Mouse (Mus musculus) liver, embryonic 13.5 days (tissue): Measurements from ENCODE around the gene 9530068E07Rik. TPM values are rescaled to one million over a fixed set of nuclear protein-coding genes. Genes with fewer than 3 reads are reported as not detected.
"Not testable (repeated sequence)": the region's sequence is repeated elsewhere in the genome, so short reads cannot be mapped to it uniquely, and the experiment has no call there.

Experiments used
- ATAC-seq: fragments of 200-750 bp; cut with Nextera tagmentation; 2 replicates; pipeline ENCODE4 v1.8.0; 2017; ENCODE audit warnings: low read depth, mild to moderate bottlenecking, moderate number of reproducible peaks, moderate library complexity
- DNase-seq: peaks from one replicate; pipeline ENCODE4 v3.0.0; 2022
- H3K27ac ChIP-seq: fragments of 300-500 bp; sonication (generic); 2 replicates; pipeline ENCODE4 v1.5.1; 2015; ENCODE audit warnings: moderate library complexity, mild to moderate bottlenecking, inconsistent platforms
- H3K27me3 ChIP-seq: fragments of 300-500 bp; sonication (generic); 2 replicates; pipeline ENCODE4 v1.6.1; 2015; ENCODE audit warnings: mild to moderate bottlenecking, inconsistent platforms
- H3K36me3 ChIP-seq: fragments of 300-500 bp; sonication (generic); 2 replicates; pipeline ENCODE4 v1.6.1; 2015; ENCODE audit warnings: mild to moderate bottlenecking, inconsistent platforms
- H3K4me1 ChIP-seq: fragments of 300-500 bp; sonication (generic); replicated peaks from 2 replicates; pipeline ENCODE4 v1.6.1; 2015; ENCODE audit warnings: inconsistent platforms
- H3K4me2 ChIP-seq: fragments of 300-500 bp; sonication (generic); 2 replicates; pipeline ENCODE4 v1.6.1; 2015; ENCODE audit warnings: inconsistent platforms, mild to moderate bottlenecking, moderate library complexity
- H3K4me3 ChIP-seq: fragments of 300-500 bp; sonication (generic); replicated peaks from 2 replicates; pipeline ENCODE4 v1.5.1; 2015; ENCODE audit warnings: mild to moderate bottlenecking, inconsistent platforms
- H3K9ac ChIP-seq: fragments of 300-500 bp; sonication (generic); 2 replicates; pipeline ENCODE4 v1.6.1; 2015; ENCODE audit warnings: mild to moderate bottlenecking, inconsistent platforms
- H3K9me3 ChIP-seq: fragments of 300-500 bp; sonication (generic); replicated peaks from 2 replicates; pipeline ENCODE4 v1.6.1; 2016; ENCODE audit warnings: inconsistent platforms
- WGBS: fragments of 180-500 bp; shearing (Covaris S2); methylation state at CpG from one replicate; pipeline ENCODE4 v1.1.7; 2015; ENCODE audit not compliant: insufficient replicate concordance; 5-methylcytosine and 5-hydroxymethylcytosine counted together
- polyA plus RNA-seq: library from polyadenylated mRNA; unstranded; fragments of >200 nt; fragmentation: Nextera tagmentation; extraction: Ambion mirVana; gene quantifications from 2 replicates; pipeline ENCODE4 v1.2.1, GENCODE M21; 2015

9530068E07Rik gene
- polyA plus RNA-seq, 1 experiment from 2014 or later: 53.6 TPM

DNA sequence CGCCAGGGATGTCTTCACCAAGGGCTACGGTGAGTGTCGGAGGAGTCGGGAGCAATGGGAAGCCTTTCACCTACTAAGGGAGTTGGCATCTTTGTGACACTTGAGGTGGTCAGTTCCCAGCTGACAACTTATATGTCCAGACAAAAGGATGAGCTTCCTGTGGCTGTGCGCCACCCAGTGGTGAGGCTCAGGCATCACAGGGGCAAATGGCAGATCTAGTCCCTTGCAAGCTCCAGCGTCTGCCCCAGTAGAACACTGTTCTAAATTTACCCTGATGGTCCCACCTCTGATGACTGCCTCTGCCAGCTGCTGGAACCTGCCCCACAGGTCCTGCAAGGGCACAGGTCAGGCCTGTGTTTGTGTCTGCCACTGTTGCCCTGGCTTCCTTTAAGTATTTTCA is 21.9 kb upstream of the 9530068E07Rik start:
- Histone ChIP-seq H3K4me1 (peaks cover 40% of the 10 kb centered on the region), H3K27ac (no peak overlapping the region), H3K9ac (no peak overlapping the region), H3K27me3 (no peaks in the 10 kb centered on the region), H3K4me3 (no peak overlapping the region), H3K36me3 (peaks cover 45% of the 10 kb centered on the region), H3K9me3 (no peaks in the 10 kb centered on the region), H3K4me2 (no peak overlapping the region)
- peak; percentile 58 for DNase-seq
- 58% methylated on average over 6 of the region's 6 CpGs for WGBS
- ATAC-seq: peak; percentile 35

DNA sequence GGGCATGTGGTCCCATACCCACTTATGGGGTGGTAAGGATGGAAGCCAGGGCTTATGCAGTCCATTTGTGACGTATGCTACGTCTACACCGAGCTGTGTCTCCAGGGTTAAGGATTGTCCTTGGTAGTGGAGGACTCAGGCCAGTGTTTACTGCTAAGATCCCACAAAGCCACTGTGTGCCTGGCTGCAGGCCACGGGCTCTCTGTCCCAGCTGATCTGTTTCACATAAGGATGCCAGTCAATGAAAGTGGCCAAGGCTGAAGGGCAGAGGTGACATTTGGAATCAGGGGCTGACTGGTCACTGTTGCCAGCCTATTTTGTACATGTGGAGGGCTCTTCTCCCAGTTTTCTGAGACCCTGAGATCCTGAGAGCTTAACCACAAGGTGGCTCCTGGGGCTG is 18.6 kb upstream of the 9530068E07Rik start:
- 70% methylated on average over 4 of the region's 4 CpGs for WGBS
- Histone ChIP-seq H3K9me3 (no peaks in the 10 kb centered on the region), H3K27me3 (no peaks in the 10 kb centered on the region), H3K4me1 (peaks cover 11% of the 10 kb centered on the region), H3K27ac (no peak overlapping the region), H3K36me3 (peaks cover 70% of the 10 kb centered on the region), H3K4me3 (no peak overlapping the region), H3K9ac (no peak overlapping the region), H3K4me2 (no peak overlapping the region)
- ATAC-seq (no peak), DNase-seq (no peak)

DNA sequence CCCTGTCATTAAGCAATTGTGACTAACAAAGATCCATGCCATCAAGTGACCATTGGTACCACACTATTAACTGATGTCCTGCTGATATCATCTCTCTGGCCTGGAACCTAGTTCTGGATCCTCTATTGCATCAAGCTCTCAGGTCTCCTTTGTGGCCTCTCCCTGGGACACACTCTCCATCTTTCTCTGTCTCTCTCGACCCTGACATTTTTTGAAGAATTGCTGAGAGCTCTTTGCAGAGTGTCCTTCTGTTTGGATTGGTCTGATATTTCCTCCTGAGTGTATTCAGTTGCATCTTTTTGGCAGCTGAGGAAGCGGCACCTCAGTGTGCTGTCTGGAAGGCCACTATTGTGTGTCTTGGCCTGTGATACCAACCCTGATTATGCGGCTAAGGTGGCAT is 17.0 kb upstream of the 9530068E07Rik start:
- no peaks in the 10 kb centered on the region for H3K4me1 ChIP-seq
- no peak overlapping the region for H3K9ac ChIP-seq
- no peaks in the 10 kb centered on the region for H3K27me3 ChIP-seq
- DNase-seq: no peak
- no peak overlapping the region for H3K27ac ChIP-seq
- no peak overlapping the region for H3K4me2 ChIP-seq
- peaks cover 83% of the 10 kb centered on the region for H3K36me3 ChIP-seq
- no peak overlapping the region for H3K4me3 ChIP-seq
- ATAC-seq: no peak
- WGBS: 80% methylated on average over 3 of the region's 3 CpGs
- no peaks in the 10 kb centered on the region for H3K9me3 ChIP-seq

DNA sequence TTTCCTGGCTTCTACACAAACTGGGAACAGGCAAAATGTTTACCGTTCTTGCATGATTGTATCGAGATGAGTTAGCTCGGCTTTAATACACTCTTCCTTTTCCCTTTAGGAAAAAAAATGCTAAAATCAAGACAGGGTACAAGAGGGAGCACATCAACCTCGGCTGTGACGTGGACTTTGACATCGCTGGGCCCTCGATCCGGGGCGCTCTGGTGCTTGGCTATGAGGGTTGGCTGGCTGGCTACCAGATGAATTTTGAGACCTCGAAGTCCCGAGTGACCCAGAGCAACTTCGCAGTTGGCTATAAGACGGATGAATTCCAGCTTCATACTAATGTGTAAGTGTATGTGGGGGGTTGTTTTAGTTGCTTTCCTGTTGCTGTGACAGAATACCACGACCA is 12.5 kb upstream of the 9530068E07Rik start:
- Histone ChIP-seq H3K4me3 (no peak overlapping the region), H3K27ac (no peak overlapping the region), H3K9ac (no peak overlapping the region), H3K4me1 (no peaks in the 10 kb centered on the region), H3K4me2 (no peak overlapping the region), H3K9me3 (no peaks in the 10 kb centered on the region), H3K36me3 (peaks cover 88% of the 10 kb centered on the region), H3K27me3 (no peaks in the 10 kb centered on the region)
- ATAC-seq (no peak), DNase-seq (no peak)
- 85% methylated on average over 14 of the region's 14 CpGs for WGBS

GRCm38 (mm10) chr11:52384667-52385066 is 11.6 kb upstream of the 9530068E07Rik start:
- no peak overlapping the region for H3K4me3 ChIP-seq
- no peaks in the 10 kb centered on the region for H3K27me3 ChIP-seq
- H3K4me1 ChIP-seq: no peaks in the 10 kb centered on the region
- H3K9me3 ChIP-seq: no peaks in the 10 kb centered on the region
- peaks cover 88% of the 10 kb centered on the region for H3K36me3 ChIP-seq
- no peak overlapping the region for H3K9ac ChIP-seq
- H3K4me2 ChIP-seq: no peak overlapping the region
- WGBS: 50% methylated on average over 3 of the region's 3 CpGs
- H3K27ac ChIP-seq: no peak overlapping the region
- ATAC-seq (no peak), DNase-seq (no peak)

GRCm38 (mm10) chr11:52386892-52387291 is 9.3 kb upstream of the 9530068E07Rik start:
- H3K4me1 ChIP-seq: no peaks in the 10 kb centered on the region
- WGBS: 83% methylated on average over 3 of the region's 3 CpGs
- H3K9me3 ChIP-seq: no peaks in the 10 kb centered on the region
- no peak overlapping the region for H3K27ac ChIP-seq
- DNase-seq: no peak
- ATAC-seq: no peak
- H3K27me3 ChIP-seq: no peaks in the 10 kb centered on the region
- peaks cover 83% of the 10 kb centered on the region for H3K36me3 ChIP-seq
- H3K9ac ChIP-seq: no peak overlapping the region
- no peak overlapping the region for H3K4me3 ChIP-seq
- H3K4me2 ChIP-seq: no peak overlapping the region

DNA sequence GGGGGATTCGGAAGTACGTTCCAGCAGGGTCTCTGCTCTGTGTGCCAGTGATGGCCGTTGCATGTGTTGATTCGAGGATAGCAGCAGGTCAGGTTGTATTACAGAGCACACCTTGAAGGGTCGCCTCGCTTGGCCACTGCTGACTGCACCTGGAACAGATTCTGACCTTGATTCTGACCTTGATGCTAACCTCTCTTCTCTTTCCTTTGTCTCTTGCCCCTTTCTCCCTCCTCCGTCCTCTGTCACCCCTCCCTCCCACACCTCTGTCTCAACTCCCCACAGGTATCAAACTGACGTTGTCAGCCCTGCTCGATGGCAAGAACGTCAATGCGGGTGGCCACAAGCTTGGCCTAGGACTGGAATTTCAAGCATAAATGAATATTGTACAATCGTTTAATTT is 8.1 kb upstream of the 9530068E07Rik start:
- peaks cover 2% of the 10 kb centered on the region for H3K4me1 ChIP-seq
- H3K4me2 ChIP-seq: no peak overlapping the region
- H3K27ac ChIP-seq: no peak overlapping the region
- H3K9me3 ChIP-seq: no peaks in the 10 kb centered on the region
- WGBS: 86% methylated on average over 12 of the region's 12 CpGs
- H3K9ac ChIP-seq: no peak overlapping the region
- no peak overlapping the region for H3K4me3 ChIP-seq
- DNase-seq: no peak
- peaks cover 74% of the 10 kb centered on the region for H3K36me3 ChIP-seq
- no peaks in the 10 kb centered on the region for H3K27me3 ChIP-seq
- no peak for ATAC-seq

DNA sequence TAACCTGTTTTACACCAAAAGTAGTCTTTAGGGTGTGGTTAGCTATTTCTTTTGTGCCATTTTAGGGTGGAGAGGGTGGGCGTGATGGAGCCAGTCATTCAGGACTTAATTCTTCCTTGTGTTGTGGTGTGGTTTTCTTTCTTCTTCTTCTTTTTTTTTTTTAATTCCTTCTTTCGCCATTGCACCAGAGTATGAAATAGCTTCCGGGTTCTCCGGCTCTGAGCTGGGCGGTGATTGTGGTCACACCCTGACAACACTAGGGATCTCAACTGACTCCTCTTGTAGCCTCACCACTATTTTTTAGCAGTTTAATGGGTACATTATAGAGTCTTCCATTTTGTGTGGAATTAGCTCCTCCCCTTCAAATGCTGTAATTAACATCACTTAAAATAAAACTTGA is 7.2 kb upstream of the 9530068E07Rik start:
- H3K9me3 ChIP-seq, H3K4me1 ChIP-seq, H3K27me3 ChIP-seq, ATAC-seq, H3K4me2 ChIP-seq, H3K4me3 ChIP-seq, DNase-seq, H3K9ac ChIP-seq, H3K27ac ChIP-seq: not testable (repeated sequence)
- H3K36me3 ChIP-seq: peaks cover 67% of the 10 kb centered on the region
- WGBS: 77% methylated on average over 5 of the region's 5 CpGs

GRCm38 (mm10) chr11:52389933-52390332 is 6.3 kb upstream of the 9530068E07Rik start:
- WGBS: 87% methylated on average over 7 of the region's 7 CpGs
- H3K4me2 ChIP-seq: no peak overlapping the region
- H3K4me3 ChIP-seq: no peak overlapping the region
- H3K27me3 ChIP-seq: no peaks in the 10 kb centered on the region
- H3K9ac ChIP-seq: no peak overlapping the region
- peaks cover 58% of the 10 kb centered on the region for H3K36me3 ChIP-seq
- H3K27ac ChIP-seq: no peak overlapping the region
- H3K4me1 ChIP-seq: peaks cover 7% of the 10 kb centered on the region
- ATAC-seq (no peak), DNase-seq (no peak)
- H3K9me3 ChIP-seq: no peaks in the 10 kb centered on the region

DNA sequence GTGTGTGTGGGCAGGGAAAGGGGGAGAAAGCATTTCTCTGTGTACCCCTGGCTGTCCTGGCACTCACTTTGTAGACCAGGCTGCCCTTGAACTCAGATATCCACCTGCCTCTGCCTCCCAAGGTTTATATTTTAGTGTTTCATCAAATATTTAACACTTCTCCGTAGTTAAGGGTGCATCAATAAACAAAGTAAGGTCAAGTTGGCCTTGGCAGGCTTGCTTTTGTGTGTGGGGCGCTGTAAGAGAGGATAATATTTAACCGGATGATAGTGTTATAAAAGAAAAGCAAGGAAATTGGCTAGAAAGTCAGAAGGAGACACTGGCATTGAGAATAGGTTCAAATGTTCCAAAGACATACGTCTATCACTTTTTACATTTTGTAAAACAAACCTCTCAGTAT is 1.7 kb upstream of the 9530068E07Rik start:
- peaks cover 21% of the 10 kb centered on the region for H3K36me3 ChIP-seq
- DNase-seq (no peak), ATAC-seq (no peak)
- WGBS: 63% methylated on average over 4 of the region's 4 CpGs
- H3K9ac ChIP-seq: no peak overlapping the region
- no peaks in the 10 kb centered on the region for H3K9me3 ChIP-seq
- H3K4me3 ChIP-seq: no peak overlapping the region
- no peak overlapping the region for H3K27ac ChIP-seq
- peaks cover 37% of the 10 kb centered on the region for H3K4me1 ChIP-seq
- H3K4me2 ChIP-seq: no peak overlapping the region
- H3K27me3 ChIP-seq: no peaks in the 10 kb centered on the region

DNA sequence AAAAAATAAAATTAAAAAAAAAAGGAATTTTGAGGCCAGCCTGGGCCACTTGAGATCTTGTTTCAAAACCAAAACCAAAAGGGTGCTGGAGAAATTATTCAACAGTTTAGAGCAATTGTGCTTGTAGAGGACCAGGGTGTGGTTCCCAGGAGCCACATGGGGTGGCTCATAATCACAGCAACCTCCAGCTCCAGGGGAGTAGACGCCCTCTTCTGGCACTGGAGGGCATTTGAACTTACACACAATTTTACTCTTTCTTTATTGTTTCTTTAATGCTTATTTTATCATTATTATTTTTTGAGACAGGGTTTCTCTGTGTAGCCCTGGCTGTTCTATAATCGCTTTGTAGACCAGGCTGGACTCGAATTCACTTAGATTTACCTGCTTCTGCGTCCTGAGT is 885 bp upstream of the 9530068E07Rik start:
- 20% methylated on average over 4 of the region's 4 CpGs for WGBS
- H3K4me3 ChIP-seq: peak overlapping the region; percentile 75

GRCm38 (mm10) chr11:52396597-52397188 is 465 bp downstream of the 9530068E07Rik start:
- DNase-seq (no peak), ATAC-seq (peak; percentile 75)
- no peaks in the 10 kb centered on the region for H3K9me3 ChIP-seq
- H3K4me2 ChIP-seq: peak overlapping the region; percentile 77
- under 1% methylated on average over 33 of the region's 33 CpGs for WGBS
- peak overlapping the region; percentile 92 for H3K9ac ChIP-seq
- H3K4me3 ChIP-seq: peak overlapping the region; percentile 75
- peak overlapping the region; percentile 88 for H3K27ac ChIP-seq
- peaks cover 50% of the 10 kb centered on the region for H3K4me1 ChIP-seq
- no peaks in the 10 kb centered on the region for H3K27me3 ChIP-seq
- H3K36me3 ChIP-seq: peaks cover 10% of the 10 kb centered on the region; the same call in 1 of the 2 replicates

More for the DNA sequence above, 885 bp upstream of the 9530068E07Rik start:
- no peaks in the 10 kb centered on the region for H3K27me3 ChIP-seq
- peaks cover 43% of the 10 kb centered on the region for H3K4me1 ChIP-seq
- DNase-seq: no peak
- peaks cover 13% of the 10 kb centered on the region for H3K36me3 ChIP-seq
- H3K4me2 ChIP-seq: peak overlapping the region; percentile 77
- H3K9me3 ChIP-seq: no peaks in the 10 kb centered on the region
- H3K9ac ChIP-seq: no peak overlapping the region
- no peak for ATAC-seq
- H3K27ac ChIP-seq: 0 out of 2 replicates have a peak overlapping the region, but pooled peaks have one; percentile 23
